Mouse (Mus musculus) layer of hippocampus, adult 18-20 months (tissue): Measurements from ENCODE around the gene Grem1. TPM values are rescaled to one million over a fixed set of nuclear protein-coding genes. Genes with fewer than 3 reads are reported as not detected.
A peak's percentile ranks its signal among the peaks of the same experiment; 100 is the strongest.

Experiments
- DNase-seq, 2 experiments: peaks; one replicate each; pipeline ENCODE4 v3.0.0; 2022; ENCODE audit warnings: low spot score in 2 of 2
- long read RNA-seq: library from polyadenylated mRNA; stranded (forward); transcript quantifications from one replicate; pipeline ENCODE4 v2.0.0, GENCODE M21; 2021
- total RNA-seq, 2 experiments: library from RNA; stranded (reverse); gene quantifications; 2 replicates each; pipeline ENCODE4 v1.2.3; 2021

Gene Grem1
- 1 to 10 TPM; 5.6 to 7.4 TPM for total RNA-seq
- long read RNA-seq, partial matches to known transcripts: 0 of 1 reads
- long read RNA-seq, other reads (novel, unspliced or antisense): 1 of 1 reads

DNA sequence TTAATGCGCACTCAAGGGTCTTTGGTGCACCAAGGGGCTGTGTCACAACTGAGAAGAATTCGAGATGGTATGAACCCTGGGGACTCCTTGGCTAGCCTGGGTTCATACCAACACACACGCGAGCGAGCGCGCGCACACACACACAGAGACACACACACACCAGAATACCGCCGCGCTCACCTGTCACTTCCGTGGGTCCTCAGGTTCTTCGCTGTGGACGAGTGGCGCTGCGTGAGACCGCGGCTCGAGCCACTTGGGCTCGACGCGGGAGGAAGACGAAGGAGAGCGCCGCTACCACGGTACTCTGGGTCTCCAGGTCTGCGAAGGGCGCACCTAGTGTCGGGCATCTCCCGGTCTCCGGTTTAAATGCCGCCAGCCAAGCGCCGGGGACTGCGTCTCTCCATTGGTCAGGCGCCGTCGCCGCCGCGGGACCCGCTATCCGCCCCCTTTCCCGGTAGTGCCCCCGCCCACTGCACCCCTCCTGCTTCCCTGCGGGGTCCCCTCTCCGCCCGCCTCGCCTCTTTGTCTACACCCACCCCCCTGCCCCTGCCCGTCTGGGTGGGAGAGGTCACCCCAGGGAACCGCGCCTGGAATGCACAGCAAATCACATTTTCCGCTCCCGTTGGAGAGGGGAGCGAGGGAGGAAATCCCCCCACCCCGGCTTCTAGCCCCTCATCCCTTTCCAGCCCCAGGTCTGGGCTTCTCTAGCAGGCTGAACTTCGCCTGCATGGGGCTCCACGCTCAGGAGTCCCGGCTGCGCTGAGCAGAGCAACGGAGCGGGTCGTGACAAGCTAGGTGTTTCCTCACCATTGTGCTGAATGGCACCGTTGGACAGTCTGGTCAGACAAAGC, at the start of gene Grem1:
Gene Grem1, minus strand, starts transcription at position 336 of the 851 bp plus-strand sequence.
- no peak for DNase-seq

DNA sequence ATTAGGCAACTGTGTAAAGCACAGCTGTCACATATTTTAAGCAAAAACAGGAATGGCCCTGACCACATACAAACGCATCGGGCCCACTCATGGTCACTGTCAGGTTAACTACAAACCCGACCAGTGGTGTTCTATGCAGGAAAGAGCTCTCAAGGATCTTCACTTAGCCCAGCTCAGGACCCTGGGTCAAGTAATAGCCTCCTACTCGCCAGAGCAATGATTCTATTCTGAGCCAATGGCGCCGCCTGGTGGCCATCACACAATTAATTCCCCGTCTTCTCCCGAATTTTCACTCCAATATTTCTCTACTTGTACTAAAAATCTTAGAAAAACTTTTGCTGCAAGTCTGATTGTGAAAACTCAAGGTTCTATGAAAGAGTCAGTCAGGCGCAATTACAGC, 49.2 kb upstream of the Grem1 start:
- peak in 1 of 2 experiments; percentile 68 for DNase-seq

DNA sequence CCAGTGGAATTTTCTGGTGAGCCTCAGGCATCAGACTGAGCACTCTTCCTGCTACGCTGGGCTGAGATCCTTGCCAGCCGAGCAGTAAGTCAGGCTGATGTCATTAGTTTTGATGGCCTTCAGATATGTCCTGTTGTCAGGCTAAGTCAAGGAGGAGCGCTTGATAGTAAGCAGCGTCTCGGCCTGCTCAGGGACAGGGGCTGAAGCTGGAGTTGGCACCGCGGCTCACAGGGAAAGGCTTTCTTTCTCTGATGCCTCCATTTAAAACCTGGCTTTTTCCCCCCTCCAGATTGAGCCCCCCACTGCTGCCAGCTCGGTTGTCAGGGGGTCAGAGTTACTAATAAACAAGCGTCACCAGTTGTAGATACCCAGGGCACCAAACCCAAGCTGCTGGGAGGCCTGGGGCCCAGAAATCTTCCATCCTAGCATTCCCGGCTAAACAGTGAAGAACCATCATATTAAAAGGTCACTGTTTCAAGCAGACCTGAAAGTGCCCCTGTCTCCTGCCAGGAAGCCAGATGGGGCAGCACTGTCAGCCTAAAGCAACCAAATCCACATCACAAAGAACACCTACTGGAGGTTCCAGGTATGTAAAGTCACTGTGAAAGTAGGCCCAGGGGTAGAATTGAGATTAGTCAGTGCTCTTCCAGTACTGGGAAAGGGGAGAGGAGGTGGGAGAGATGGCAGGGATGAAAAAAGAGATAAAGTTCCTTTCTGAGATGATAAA, 48.6 kb upstream of the Grem1 start:
- no peak for DNase-seq

DNA sequence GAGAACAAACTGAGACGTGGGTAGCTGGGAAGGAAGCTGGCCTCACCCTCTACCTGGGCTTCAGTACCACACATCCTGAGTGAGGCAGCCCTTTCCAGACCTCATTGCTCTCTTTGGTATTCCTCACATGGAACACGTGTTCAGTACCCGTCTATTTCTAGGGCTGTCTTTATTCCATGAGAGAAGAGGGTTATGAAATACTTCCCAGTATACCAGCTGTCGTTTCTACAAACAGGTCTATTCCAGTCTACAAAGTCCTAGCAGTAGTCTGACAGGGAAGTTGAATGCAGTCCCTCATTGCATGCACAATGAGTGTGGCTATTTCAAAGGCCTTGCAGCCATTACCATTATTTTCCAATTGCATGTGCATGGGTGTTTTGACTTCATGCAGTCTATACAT, 47.3 kb upstream of the Grem1 start:
- DNase-seq: peak in 1 of 2 experiments; percentile 40

DNA sequence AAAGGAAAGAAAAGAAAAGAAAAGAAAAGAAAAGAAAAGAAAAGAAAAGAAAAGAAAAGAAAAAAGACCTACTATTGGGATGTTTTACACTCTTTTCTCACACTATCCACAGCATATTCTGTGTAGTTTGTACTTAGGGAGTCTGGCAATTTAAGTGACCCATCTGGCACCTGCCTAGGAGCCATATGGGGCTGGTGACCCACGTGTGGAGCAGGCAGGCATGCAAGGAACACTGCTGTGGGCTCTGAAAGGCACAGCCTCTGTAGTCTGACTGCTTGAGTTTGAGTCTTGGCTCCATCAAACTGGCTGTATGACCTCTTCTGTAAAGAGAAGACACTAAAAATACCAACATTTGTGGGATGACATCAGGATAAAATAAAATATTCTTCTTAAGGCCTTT, 45.3 kb upstream of the Grem1 start:
- no peak for DNase-seq

DNA sequence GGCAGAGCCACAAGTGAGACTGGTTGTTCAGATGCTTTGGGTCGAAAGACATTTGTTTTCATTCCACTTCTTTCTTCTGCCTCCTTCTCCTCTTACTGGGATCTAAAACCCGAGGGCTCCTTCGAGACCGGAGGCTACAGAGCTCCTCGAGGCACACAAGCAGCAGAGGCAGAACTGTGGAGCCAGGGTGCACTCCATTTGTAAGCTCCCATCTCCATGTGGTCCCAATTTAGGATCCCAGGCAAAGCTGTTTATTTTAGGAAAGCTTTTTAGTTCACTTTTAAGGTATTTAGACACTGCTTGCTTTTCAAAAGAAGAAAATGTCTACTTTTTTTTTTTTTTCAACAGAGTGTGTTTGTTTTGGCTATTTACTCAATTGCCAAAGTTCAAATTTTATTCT, 42.4 kb upstream of the Grem1 start:
- DNase-seq: no peak

DNA sequence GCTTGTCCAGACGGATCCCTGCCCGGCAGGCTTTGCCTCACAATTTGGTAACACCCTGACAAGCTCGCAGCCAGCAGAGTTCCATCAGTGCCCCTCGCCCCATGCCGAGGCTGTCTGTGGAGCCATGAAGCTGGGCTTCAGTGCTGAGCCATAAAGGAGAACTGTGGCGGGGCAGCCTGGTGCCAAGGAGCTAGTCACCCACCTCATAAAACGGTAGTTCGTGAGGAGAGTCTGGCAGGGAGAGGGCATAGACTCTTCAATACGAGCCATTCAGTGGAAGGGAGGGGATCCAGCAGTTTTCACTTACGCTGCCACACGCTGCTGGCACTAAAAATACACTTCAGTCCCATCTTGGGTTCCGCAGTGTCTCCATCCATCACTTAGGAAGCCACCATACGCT, 40.2 kb upstream of the Grem1 start:
- DNase-seq: no peak

DNA sequence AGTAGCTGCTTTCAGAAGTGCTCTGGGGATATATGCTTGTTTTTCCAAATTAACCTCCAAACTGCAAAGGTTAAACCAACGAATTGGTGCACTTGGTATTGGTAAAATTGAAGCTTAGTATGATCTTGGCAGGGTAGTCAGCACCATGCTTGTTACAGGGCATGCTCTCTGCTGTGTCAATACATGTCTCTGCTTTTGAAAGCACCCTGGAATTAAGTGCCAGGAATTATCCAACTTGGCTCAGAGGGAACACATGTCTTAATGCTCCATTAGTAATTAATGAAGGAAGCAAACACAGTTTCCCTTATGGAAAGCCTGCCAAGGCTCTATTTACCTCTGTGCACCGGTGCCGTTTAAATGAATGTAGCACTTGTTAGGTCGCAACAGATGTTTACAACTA, 36.7 kb upstream of the Grem1 start:
- DNase-seq: no peak

DNA sequence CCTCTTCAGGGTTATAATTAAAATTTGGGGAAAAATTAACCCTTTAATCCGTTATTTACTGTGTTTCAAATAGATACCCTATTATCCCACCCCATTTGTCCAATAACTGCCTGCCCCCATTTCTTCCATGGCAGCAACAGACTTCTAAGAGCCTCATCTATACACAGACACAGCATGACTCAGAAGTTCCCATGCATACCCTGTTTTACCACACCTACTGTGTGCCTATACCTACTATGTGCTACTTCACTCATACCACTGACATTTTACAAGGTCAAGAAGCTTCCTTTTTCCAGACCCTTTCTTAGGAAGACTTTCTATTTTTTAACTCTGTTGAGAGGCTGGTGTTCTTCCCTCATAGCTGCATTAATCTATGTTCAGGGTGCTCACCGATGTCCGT, 35.1 kb upstream of the Grem1 start:
- no peak for DNase-seq

DNA sequence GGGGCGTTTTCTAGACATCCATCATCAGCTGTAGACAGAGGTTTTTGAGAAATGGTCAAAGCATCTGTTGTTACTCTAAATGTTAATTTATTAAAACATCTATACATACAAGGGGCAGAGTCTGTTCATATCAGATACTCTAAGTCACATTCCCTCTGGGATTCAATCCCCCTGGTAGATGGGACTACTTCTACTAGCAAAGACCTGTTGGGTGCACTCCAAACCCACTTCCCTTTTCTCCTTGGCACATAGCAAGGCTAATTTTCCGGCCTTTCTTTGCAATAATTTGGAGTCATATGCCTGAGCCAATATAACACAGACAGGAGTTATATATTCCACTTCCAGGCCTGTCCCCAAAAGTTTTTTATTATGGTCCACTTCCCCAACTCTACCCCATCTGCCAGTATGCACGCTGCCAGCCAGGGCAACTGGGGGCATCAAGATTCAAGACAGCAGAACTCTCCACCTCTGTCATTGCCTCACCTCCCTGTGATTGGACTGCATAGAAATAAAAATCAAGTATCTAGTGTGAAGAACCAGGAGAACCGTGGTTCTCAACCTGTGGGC, 30.5 kb upstream of the Grem1 start:
- no peak for DNase-seq

DNA sequence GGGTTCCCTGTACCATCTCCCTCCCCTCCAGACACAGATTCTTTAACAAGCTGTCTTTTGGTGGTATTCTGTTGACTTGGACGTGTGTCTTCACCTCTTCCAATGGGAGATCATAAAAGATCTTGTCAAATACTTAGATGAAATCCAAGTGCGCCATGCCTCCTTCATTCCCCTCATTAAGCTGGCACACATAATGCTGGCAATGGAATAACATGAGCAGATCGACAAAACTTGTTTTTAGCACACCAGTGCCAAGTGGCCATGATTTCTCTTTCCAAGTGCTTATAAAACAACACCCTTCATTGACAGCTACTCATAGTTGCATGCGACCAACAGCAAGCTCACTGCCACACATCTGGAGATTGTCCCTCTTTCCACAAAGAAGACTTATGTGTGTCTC, 29.4 kb upstream of the Grem1 start:
- DNase-seq: no peak

DNA sequence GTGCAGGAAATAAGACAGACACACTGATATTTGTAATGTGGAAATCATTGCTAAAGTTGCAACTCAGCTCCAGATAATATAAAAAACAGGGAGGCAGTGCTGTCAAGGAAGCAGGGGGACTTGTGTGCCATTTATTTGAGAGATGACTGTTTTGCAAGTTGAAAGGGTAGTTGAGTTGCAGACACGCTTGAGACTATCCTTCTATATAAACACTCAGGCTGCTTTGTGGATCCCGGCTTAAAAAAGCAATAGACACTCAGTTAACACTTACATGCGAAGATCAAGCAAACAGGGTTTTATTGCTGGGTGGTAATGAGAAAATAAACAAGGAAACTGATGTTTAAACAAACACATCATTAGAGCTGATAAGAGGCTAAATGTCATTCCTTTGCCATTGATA, 26.4 kb upstream of the Grem1 start:
- DNase-seq: no peak

DNA sequence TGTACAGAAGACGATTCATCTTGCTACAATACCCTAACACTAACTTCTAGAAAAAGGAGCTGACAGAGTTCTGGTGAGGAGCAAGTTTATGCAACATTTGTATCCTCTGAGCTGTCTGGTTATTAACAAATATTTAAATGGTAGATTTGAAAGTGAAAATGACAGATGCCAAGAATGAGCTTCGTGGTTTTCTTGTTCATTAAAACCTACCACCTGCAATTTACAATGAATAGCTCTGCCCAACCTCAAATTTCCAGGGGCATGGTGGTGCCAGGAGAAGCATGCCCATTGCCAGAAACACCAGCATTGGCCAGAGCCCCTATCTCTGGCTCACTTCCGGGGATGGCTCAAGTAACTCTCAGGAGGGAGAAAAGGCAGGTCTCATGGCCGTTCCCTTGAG, 23.1 kb upstream of the Grem1 start:
- DNase-seq: no peak

DNA sequence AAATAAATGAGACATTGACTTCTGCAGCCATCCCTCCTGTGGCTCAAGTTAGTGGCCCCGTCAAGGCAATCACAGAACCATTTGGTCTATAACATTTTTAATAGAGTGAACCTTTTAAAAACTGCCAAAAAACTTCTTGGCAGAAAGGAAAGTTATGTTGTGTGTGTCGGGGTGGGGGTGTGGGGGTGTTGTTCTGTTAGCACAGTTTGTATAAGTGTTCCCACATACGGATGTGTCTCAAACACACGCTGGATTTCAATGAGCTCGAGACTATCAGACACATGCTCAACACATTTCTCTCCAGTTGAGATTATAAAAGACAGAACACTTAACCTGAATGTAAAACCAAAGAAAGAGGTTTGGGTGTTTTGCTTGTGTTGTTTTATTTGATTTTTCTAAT, 22.7 kb upstream of the Grem1 start:
- DNase-seq: peak in 1 of 2 experiments; percentile 69

DNA sequence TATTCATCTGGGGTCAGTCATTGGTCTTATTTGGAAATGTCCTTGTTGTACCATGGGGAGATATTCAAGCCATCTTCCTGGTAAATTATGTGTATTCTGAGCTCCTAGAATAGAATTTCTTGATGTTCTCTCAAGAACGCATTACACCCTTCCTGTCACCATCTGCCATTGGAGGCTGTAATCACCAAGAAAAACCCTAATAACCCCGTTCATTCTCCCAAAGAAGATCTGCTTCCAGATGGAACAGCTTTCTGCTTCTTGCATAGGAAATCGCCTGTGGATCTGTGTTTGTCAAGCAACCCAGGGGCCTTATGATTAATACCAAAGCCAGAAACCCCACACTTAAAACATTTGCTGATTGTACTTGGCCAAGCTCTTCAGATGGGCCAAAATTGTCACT, 20.9 kb upstream of the Grem1 start:
- DNase-seq: peak; percentile 44 to 63

DNA sequence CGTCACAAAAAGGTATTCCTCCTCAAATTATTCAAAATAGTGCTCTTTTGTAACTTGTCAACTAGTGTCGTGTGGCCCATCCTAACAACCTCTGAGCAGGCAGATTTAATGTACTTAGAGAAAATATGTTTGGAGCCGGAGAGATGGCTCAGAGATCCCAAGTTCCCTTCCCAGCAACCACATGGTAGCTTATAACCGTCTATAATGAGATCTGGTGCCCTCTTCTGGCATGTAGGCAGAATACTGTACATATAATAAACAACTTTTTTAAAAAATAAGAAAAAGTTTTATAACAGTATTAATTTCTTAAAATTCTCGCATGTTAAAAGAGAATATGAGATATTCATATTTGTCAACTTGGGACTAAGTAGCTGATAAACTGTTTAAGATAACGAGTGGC, 19.6 kb upstream of the Grem1 start:
- no peak for DNase-seq

DNA sequence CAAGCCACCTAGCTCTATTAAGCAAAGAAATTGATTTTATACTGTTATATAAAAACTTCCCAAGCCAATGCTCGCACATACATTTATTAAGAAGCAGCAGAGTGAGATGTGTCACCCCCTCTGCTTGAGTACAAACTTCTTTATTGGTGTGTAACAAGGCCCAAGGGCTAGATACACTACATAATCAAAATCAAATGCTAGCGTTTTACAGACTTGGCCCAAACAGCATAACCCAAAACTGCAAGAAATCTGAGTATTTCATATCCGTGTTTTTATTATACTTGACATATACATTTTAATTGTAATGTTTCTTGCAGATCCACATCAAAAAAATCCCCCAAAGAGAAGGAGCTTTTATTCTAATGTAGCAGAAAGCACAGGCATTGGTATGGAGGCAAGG, 17.9 kb upstream of the Grem1 start:
- no peak for DNase-seq

DNA sequence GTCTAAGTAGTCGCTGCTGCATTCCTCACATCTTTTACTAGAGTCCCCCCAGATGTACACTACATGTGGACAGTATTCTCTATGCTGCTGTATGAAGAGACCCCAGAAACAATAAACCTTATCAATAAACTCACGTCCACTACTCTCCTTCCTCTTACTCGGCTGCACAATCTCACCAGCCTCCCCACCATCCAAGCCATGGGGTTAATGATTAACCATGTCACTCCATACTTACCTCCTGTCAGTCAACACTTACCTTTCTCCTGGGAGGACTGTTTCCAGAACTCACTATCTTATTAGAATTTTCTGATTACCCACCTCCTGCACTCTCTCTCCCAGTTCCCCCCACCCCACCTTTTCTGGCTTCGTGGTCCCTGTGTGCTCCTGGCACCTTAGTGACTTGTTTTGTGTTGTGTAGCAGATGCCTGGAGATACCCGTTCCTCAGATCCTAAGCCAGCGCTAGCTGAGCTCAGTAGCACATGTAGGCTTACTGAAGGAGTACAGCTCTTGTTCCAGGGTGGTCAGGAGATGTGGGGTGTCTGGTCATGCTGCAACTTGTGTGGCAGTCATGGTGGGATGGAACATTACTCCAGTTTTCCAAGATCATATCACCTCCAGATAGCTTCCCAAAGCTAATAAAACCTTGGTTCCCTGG, 15.8 kb upstream of the Grem1 start:
- DNase-seq: no peak

DNA sequence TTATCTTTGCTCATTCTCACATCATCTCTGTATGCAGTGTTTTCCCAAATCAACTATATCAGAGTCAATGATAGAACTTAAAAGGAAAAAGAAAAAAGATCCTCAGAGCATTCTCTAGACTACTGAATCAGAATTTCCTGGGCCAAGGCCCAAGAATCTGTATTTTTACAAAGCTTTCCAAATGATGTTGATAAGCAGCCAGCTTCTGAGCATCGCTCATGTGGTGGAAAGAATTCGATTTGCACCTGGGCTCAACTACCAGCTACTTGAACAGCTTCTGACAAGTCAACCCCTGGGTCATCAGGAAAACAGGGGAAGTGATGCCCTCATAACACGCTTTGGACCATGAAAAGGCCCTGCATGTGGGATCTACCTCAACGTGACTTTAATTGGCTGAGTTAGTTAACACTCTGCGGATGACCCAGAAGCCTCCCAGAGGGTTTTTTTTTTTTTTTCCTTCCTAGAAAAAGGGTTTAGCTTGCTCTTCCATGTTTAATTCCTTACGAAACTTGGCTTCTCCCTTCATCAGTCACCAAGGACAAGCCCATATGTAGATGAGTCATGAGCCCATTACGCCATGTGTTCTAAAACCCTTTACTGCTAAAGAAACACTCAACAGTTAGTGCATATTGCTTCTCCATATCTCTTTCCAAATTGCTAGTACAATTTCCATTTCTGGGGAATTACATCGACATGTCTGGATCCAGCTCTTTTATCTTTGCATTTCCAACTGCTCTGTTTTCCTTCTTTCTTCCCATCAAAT, 10.3 kb upstream of the Grem1 start:
- DNase-seq: peak in 1 of 2 experiments; percentile 39

DNA sequence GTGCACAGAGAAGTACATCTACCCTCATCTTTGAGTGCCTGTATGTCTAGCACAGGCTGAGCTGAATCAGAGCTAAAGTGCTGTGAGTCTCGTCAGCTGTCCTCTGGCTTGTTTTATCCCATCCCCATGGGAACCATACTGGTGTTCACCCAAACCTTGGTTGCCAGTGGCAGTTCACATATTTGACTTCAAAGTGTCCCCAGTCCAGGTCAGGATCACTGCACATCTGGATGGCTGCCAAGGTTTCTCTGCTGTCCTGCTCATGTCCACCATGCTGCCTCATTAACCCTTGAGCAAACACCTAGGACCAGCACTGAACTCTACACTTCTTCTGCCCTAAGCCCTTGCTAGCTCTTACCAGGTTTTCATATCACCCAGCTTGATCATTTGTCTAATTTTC, 7.4 kb upstream of the Grem1 start:
- DNase-seq: no peak

DNA sequence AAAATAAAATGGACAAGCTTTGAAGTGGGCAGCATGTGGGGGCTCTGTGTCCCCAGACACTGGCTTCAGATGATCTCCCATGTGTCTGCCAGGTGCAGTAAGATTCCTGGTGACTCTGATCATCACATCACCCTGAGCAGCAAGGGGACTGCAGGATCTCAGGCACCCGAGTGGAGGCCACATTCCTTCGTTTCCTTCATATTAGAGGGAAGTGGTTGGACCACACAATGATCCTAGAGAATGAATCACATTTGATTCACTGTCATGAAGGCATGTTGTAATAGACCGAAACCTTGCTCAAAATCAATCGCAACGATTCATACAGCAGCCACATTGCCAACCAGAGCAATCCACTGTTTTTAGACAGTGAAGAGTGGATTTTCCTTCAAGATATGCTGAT, 6.5 kb upstream of the Grem1 start:
- no peak for DNase-seq
